Mouse (Mus musculus) midbrain, embryonic 10.5 days (tissue): ENCODE measurements around the gene Klk1b8. TPM values are rescaled to one million over a fixed set of nuclear protein-coding genes. Genes with fewer than 3 reads are reported as not detected.

Source experiments
- polyA plus RNA-seq: library from polyadenylated mRNA; unstranded; fragments of >200 nt; fragmentation: Nextera tagmentation; extraction: Ambion mirVana; gene quantifications from 2 replicates; pipeline ENCODE4 v1.2.1, GENCODE M21; 2016

Klk1b8 gene
- polyA plus RNA-seq, 1 experiment from 2014 or later: not detected

Other genes starting within 250 kb of the Klk1b8 start
- 0.21 and 0.33 TPM in 2 replicates for gene Klk13, start 238.1 kb upstream of the Klk1b8 start, polyA plus RNA-seq
- not detected in 2 replicates for gene Klk12, start 181.8 kb upstream of the Klk1b8 start, polyA plus RNA-seq
- gene Klk11, start 176.1 kb upstream of the Klk1b8 start, polyA plus RNA-seq: not detected in 2 replicates
- gene Klk10, start 169.6 kb upstream of the Klk1b8 start, polyA plus RNA-seq: 0.19 and 0.36 TPM in 2 replicates
- not detected in 2 replicates for gene Klk9, start 158.8 kb upstream of the Klk1b8 start, polyA plus RNA-seq
- gene Klk8, start 153.1 kb upstream of the Klk1b8 start, polyA plus RNA-seq: 9.5 and 10.0 TPM in 2 replicates
- not detected in 2 replicates for gene Klk7, start 139.4 kb upstream of the Klk1b8 start, polyA plus RNA-seq
- gene Klk6, start 126.2 kb upstream of the Klk1b8 start, polyA plus RNA-seq: not detected in 2 replicates
- gene Klk5, start 108.7 kb upstream of the Klk1b8 start, polyA plus RNA-seq: 0.17 TPM in 1 of 2 replicates, not detected in the other
- gene Klk4, start 69.5 kb upstream of the Klk1b8 start, polyA plus RNA-seq: not detected in 2 replicates
- gene Klk15, start 16.9 kb upstream of the Klk1b8 start, polyA plus RNA-seq: not detected in 2 replicates
- not detected in 2 replicates for gene Klk1b1, start 16.1 kb downstream of the Klk1b8 start, polyA plus RNA-seq
- not detected in 2 replicates for gene Klk1b9, start 25.4 kb downstream of the Klk1b8 start, polyA plus RNA-seq
- gene Klk1b11, start 45.2 kb downstream of the Klk1b8 start, polyA plus RNA-seq: not detected in 2 replicates
- gene Klk1b26, start 61.5 kb downstream of the Klk1b8 start, polyA plus RNA-seq: not detected in 2 replicates
- gene Klk1b27, start 101.6 kb downstream of the Klk1b8 start, polyA plus RNA-seq: not detected in 2 replicates
- gene Klk1b21, start 151.7 kb downstream of the Klk1b8 start, polyA plus RNA-seq: not detected in 2 replicates
- gene Klk1b22, start 162.0 kb downstream of the Klk1b8 start, polyA plus RNA-seq: not detected in 2 replicates
- gene Klk1b16, start 186.1 kb downstream of the Klk1b8 start, polyA plus RNA-seq: not detected in 2 replicates
- gene Klk1b24, start 237.6 kb downstream of the Klk1b8 start, polyA plus RNA-seq: not detected in 2 replicates
- not detected in 2 replicates for gene Klk1b3, start 247.5 kb downstream of the Klk1b8 start, polyA plus RNA-seq